Mouse (Mus musculus) heart, adult 2 months (tissue): ENCODE measurements around the gene Acp7.

Experiments used
- CTCF ChIP-seq: fragments of 200-600 bp; IDR thresholded peaks from 2 replicates; pipeline ENCODE4 v1.8.1; 2022; ENCODE audit warnings: antibody characterized with exemption, mild to moderate bottlenecking, moderate library complexity
- EP300 ChIP-seq: fragments of 200-500 bp; IDR thresholded peaks from 2 replicates; pipeline ENCODE4 v1.6.1; 2011; ENCODE audit warnings: low read depth, low read length, control low read depth; ENCODE audit not compliant: insufficient read depth
- POLR2A ChIP-seq: fragments of 200-500 bp; IDR thresholded peaks from 2 replicates; pipeline ENCODE4 v1.6.1; 2011; ENCODE audit warnings: mild to moderate bottlenecking, low read depth, low read length, control low read depth; ENCODE audit not compliant: insufficient read depth

- no peak for TF ChIP-seq EP300
- TF ChIP-seq CTCF, result peak; percentile 74
- no peak for TF ChIP-seq POLR2A
These were observed 29.5 kb downstream of the Acp7 start for GRCm38 (mm10) chr7:28601668-28602067.
